In the genomic region with DNA sequence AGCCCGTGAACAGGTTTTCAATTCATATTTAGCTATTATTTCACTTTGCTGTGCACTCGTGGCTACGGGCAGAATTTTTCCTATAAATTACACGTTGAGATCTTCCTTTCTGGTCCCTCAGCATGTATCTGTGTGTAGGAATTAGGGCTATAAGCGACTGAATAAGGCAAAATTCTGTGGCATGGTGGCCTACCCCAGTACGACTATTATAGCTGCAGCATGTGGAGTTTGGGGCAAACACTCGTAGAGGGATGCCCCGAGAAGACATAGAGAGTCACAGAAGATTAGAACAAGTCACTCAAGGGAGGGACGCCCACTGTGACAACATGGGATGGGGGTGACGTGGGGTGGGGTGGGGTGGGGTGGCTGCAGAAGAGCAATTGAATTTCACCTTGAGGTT, we compare ENCODE assay signal across 23 mouse cellular contexts.
DNase-seq lines count a peak whose midpoint lies in the region; ATAC-seq and TF ChIP-seq lines count a peak whose summit lies in the region.
"Had no signal": no experiment of that assay in that cellular context is flagged by ENCODE, and none has a peak within 500 bp of the region (broad histone marks: within the 10 kb centered on the region; RNA-seq: fewer than 3 reads in every experiment).

No protein-coding gene starts in this region.

- no peaks in the 10 kb centered on the region for H3K9me3 ChIP-seq in kidney, embryonic 15.5 days (replicated peaks)
- H3K9me3 ChIP-seq in MEL (replicated peaks; ENCODE audit: insufficient read depth, low read length) = no peaks in the 10 kb centered on the region
- H3K9me3 ChIP-seq in intestine, postnatal 0 days (ENCODE audit: control insufficient read depth) = no peaks in the 10 kb centered on the region
- H3K9me3 ChIP-seq in liver, postnatal 0 days (ENCODE audit: low read length) = no peaks in the 10 kb centered on the region
- H3K9me3 ChIP-seq: embryonic facial prominence, embryonic 13.5 days; heart, embryonic 13.5 days; hindbrain, embryonic 12.5 days; limb, embryonic 15.5 days had no signal

- H3K9ac ChIP-seq in kidney, embryonic 15.5 days = no peak overlapping the region
- H3K9ac ChIP-seq in MEL (ENCODE audit: control insufficient read depth, low read depth, low read length, poor library complexity, severe bottlenecking) = peak overlapping the region; percentile 65
- H3K9ac ChIP-seq in intestine, postnatal 0 days (ENCODE audit: low read depth, low read length) = no peak overlapping the region
- no peak overlapping the region for H3K9ac ChIP-seq in liver, postnatal 0 days (replicated peaks)
- H3K9ac ChIP-seq: embryonic facial prominence, embryonic 13.5 days; heart, embryonic 13.5 days; hindbrain, embryonic 12.5 days; limb, embryonic 15.5 days had no signal

- no peaks in the 10 kb centered on the region; the same call in 1 of the 2 replicates for H3K79me2 ChIP-seq in MEL (ENCODE audit: control insufficient read depth, insufficient read depth, low read length, poor library complexity)

- no peak for TF ChIP-seq EP300 in MEL (IDR thresholded peaks at IDR 0.05; ENCODE audit: low read depth in 1 of 2, low read length in 2 of 2)
- no peak for TF ChIP-seq EP300 in liver, postnatal 0 days (IDR thresholded peaks at IDR 0.05; ENCODE audit: low read depth)

- no peaks in the 10 kb centered on the region for H3K4me1 ChIP-seq in kidney, embryonic 15.5 days
- H3K4me1 ChIP-seq in MEL (ENCODE audit: control insufficient read depth in 1 of 2, insufficient read depth in 2 of 2, low read length in 2 of 2) = peaks cover 14 to 21% of the 10 kb centered on the region in 2 experiments
- no peaks in the 10 kb centered on the region for H3K4me1 ChIP-seq in intestine, postnatal 0 days (replicated peaks; ENCODE audit: control insufficient read depth, insufficient read depth, low read length)
- H3K4me1 ChIP-seq in liver, postnatal 0 days (ENCODE audit: insufficient read depth) = peaks cover 3% of the 10 kb centered on the region
- H3K4me1 ChIP-seq: embryonic facial prominence, embryonic 13.5 days; hindbrain, embryonic 12.5 days; limb, embryonic 15.5 days had no signal

- H3K4me3 ChIP-seq in kidney, embryonic 15.5 days (replicated peaks) = no peak overlapping the region
- H3K4me3 ChIP-seq in MEL (ENCODE audit: control insufficient read depth in 1 of 2, insufficient read depth in 1 of 2, low read depth in 2 of 2, low read length in 2 of 2) = peak overlapping the region; percentile 74 to 85
- H3K4me3 ChIP-seq in intestine, postnatal 0 days (ENCODE audit: low read depth, low read length) = no peak overlapping the region
- H3K4me3 ChIP-seq in liver, postnatal 0 days (ENCODE audit: low read depth, low read length) = no peak overlapping the region
- H3K4me3 ChIP-seq: embryonic facial prominence, embryonic 13.5 days; gastrocnemius, adult 2 months; heart, embryonic 13.5 days; hindbrain, embryonic 12.5 days; limb, embryonic 15.5 days had no signal

- intact Hi-C loops in gastrocnemius, postnatal 14 days (cut with DNase I; ENCODE audit: low total_unique reads) = no loop called here

- DNase-seq in kidney, postnatal 25 days = no peak
- no peak for DNase-seq in MEL (ENCODE audit: low read depth, low spot score)
- DNase-seq in liver, postnatal 0 days = no peak
- no peak for DNase-seq in gastrocnemius, postnatal 14 days
- no peak for DNase-seq in neural tube, embryonic 10.5 days (ENCODE audit: extremely low spot score, low spot score)
- DNase-seq: adrenal gland, adult 8-10 months; cerebellum, adult 2 months; cerebellum, postnatal 25 days; gastrocnemius, adult 2 months; heart, adult 18-20 months; heart, postnatal 14 days; kidney, adult 9 months; left cerebral cortex, postnatal 4 days had no signal

- no peaks in the 10 kb centered on the region for H3K27me3 ChIP-seq in kidney, embryonic 15.5 days
- H3K27me3 ChIP-seq in MEL (ENCODE audit: control insufficient read depth in 1 of 2, insufficient read depth in 2 of 2, low read length in 2 of 2) = no peaks in the 10 kb centered on the region
- H3K27me3 ChIP-seq in intestine, postnatal 0 days (replicated peaks; ENCODE audit: control insufficient read depth, insufficient read depth, low read length) = no peaks in the 10 kb centered on the region
- H3K27me3 ChIP-seq in liver, postnatal 0 days (ENCODE audit: insufficient read depth, low read length) = no peaks in the 10 kb centered on the region
- H3K27me3 ChIP-seq: embryonic facial prominence, embryonic 13.5 days; heart, embryonic 13.5 days; hindbrain, embryonic 12.5 days; limb, embryonic 15.5 days had no signal

- WGBS in kidney, embryonic 15.5 days = 63% methylated on average over 10 of the region's 10 CpGs
- 55% methylated on average over 10 of the region's 10 CpGs for WGBS in intestine, postnatal 0 days
- WGBS in liver, postnatal 0 days (ENCODE audit: insufficient replicate concordance) = 64% methylated on average over 10 of the region's 10 CpGs

- TF ChIP-seq CTCF in MEL (IDR thresholded peaks at IDR 0.05 in 2 of 3, conservative IDR thresholded peaks at IDR 0.05 in 1 of 3; ENCODE audit: control insufficient read depth in 1 of 3, insufficient read depth in 1 of 3, low read depth in 2 of 3, low read length in 3 of 3, poor library complexity in 1 of 3, severe bottlenecking in 1 of 3) = no peak
- TF ChIP-seq CTCF in intestine, postnatal 0 days (IDR thresholded peaks at IDR 0.05; ENCODE audit: low read depth) = no peak
- no peak for TF ChIP-seq CTCF in liver, postnatal 0 days (IDR thresholded peaks at IDR 0.05; ENCODE audit: low read depth)

- H3K36me3 ChIP-seq in kidney, embryonic 15.5 days = no peaks in the 10 kb centered on the region
- peaks cover 0 to 20% of the 10 kb centered on the region in 2 experiments; a peak in 2 of 4 replicates for H3K36me3 ChIP-seq in MEL (ENCODE audit: control insufficient read depth in 1 of 2, insufficient read depth in 2 of 2, low read length in 2 of 2)
- H3K36me3 ChIP-seq in intestine, postnatal 0 days (ENCODE audit: control insufficient read depth, insufficient read depth) = no peaks in the 10 kb centered on the region
- H3K36me3 ChIP-seq in liver, postnatal 0 days (replicated peaks; ENCODE audit: insufficient read depth, low read length) = no peaks in the 10 kb centered on the region
- H3K36me3 ChIP-seq: embryonic facial prominence, embryonic 13.5 days; heart, embryonic 13.5 days; hindbrain, embryonic 12.5 days; limb, embryonic 15.5 days had no signal

- no peak for TF ChIP-seq POLR2A in MEL (IDR thresholded peaks at IDR 0.05; ENCODE audit: control insufficient read depth in 1 of 2, insufficient read depth in 1 of 2, low read depth in 1 of 2, low read length in 2 of 2, poor library complexity in 1 of 2)

- no peak for TF ChIP-seq RAD21 in MEL (IDR thresholded peaks at IDR 0.05; ENCODE audit: low read depth, low read length)

- no peak for ATAC-seq in kidney, embryonic 15.5 days (replicated peaks; ENCODE audit: low FRiP score)
- peak; percentile 29; the same call in 1 of the 2 replicates for ATAC-seq in intestine, postnatal 0 days
- ATAC-seq in liver, postnatal 0 days = peak; percentile 17
- no peak for ATAC-seq in activated CD4-positive, CD25-positive, alpha-beta regulatory T cell, adult 4 months
- ATAC-seq: CD4-positive, CD25-positive, alpha-beta regulatory T cell, adult 4 months; forebrain, embryonic 14.5 days had no signal

- H3K4me2 ChIP-seq in kidney, embryonic 15.5 days = 0 out of 2 replicates have a peak overlapping the region, but pooled peaks have one; percentile 9
- H3K4me2 ChIP-seq in intestine, postnatal 0 days (replicated peaks; ENCODE audit: low read depth) = peak overlapping the region; percentile 30
- H3K4me2 ChIP-seq in liver, postnatal 0 days (ENCODE audit: low read depth, low read length) = peak overlapping the region; percentile 11; the same call in 1 of the 2 replicates
- H3K4me2 ChIP-seq: embryonic facial prominence, embryonic 13.5 days; heart, embryonic 13.5 days; hindbrain, embryonic 12.5 days; limb, embryonic 15.5 days; midbrain, embryonic 11.5 days had no signal

- no peak overlapping the region for H3K27ac ChIP-seq in kidney, embryonic 15.5 days
- H3K27ac ChIP-seq in MEL (ENCODE audit: control insufficient read depth, low read depth, low read length) = peak overlapping the region; percentile 72
- H3K27ac ChIP-seq in intestine, postnatal 0 days (ENCODE audit: low read depth, low read length) = no peak overlapping the region
- H3K27ac ChIP-seq in liver, postnatal 0 days (ENCODE audit: low read depth) = no peak overlapping the region
- H3K27ac ChIP-seq: embryonic facial prominence, embryonic 13.5 days; gastrocnemius, adult 2 months; heart, embryonic 13.5 days; hindbrain, embryonic 12.5 days; limb, embryonic 15.5 days had no signal

TF ChIP-seq in MEL, 35 proteins besides CTCF, POLR2A, EP300 and RAD21 (continues in another document):
- TF ChIP-seq ZKSCAN1 (IDR thresholded peaks at IDR 0.05; ENCODE audit: low read depth, low read length) = no peak
- no peak for TF ChIP-seq ZNF384 (IDR thresholded peaks at IDR 0.05; ENCODE audit: low read depth, low read length)
- no peak for TF ChIP-seq POLR2AphosphoS5 (IDR thresholded peaks at IDR 0.05; ENCODE audit: borderline replicate concordance, low read depth, low read length)
- TF ChIP-seq MXI1 (IDR thresholded peaks at IDR 0.05; ENCODE audit: low read depth, low read length) = peak; percentile 77
- no peak for TF ChIP-seq USF2 (IDR thresholded peaks at IDR 0.05; ENCODE audit: borderline replicate concordance in 1 of 2, insufficient read depth in 1 of 2, low read depth in 1 of 2, low read length in 2 of 2)
- no peak for TF ChIP-seq ELF1 (IDR thresholded peaks at IDR 0.05; ENCODE audit: low read depth, low read length)
- 0 out of 2 replicates have a peak, but pooled peaks have one; percentile 14 for TF ChIP-seq BHLHE40 (IDR thresholded peaks at IDR 0.05; ENCODE audit: borderline replicate concordance, low read depth, low read length)
- TF ChIP-seq JUND (IDR thresholded peaks at IDR 0.05; ENCODE audit: low read depth, low read length) = no peak
- TF ChIP-seq ZMIZ1 (IDR thresholded peaks at IDR 0.05; ENCODE audit: low read depth, low read length) = no peak
- TF ChIP-seq NRF1 (IDR thresholded peaks at IDR 0.05; ENCODE audit: insufficient read depth, low read depth, low read length, poor library complexity, severe bottlenecking) = no peak
- TF ChIP-seq USF1 (IDR thresholded peaks at IDR 0.05; ENCODE audit: low read depth, low read length) = no peak
- no peak; the same call in 1 of the 2 replicates for TF ChIP-seq SIN3A (IDR thresholded peaks at IDR 0.05; ENCODE audit: low read length)
- TF ChIP-seq ZC3H11A (IDR thresholded peaks at IDR 0.05; ENCODE audit: low read depth, low read length) = no peak
- no peak for TF ChIP-seq MAZ (IDR thresholded peaks at IDR 0.05; ENCODE audit: low read depth, low read length)
- no peak for TF ChIP-seq MYB (IDR thresholded peaks at IDR 0.05; ENCODE audit: low read depth, low read length)
- no peak for TF ChIP-seq RCOR1 (IDR thresholded peaks at IDR 0.05; ENCODE audit: low read depth, low read length)
- TF ChIP-seq MAX (IDR thresholded peaks at IDR 0.05; ENCODE audit: low read length) = no peak
- TF ChIP-seq POLR2AphosphoS2 (IDR thresholded peaks at IDR 0.05; ENCODE audit: low read length) = peak; percentile 62; the same call in 1 of the 2 replicates
- TF ChIP-seq E2F4 (IDR thresholded peaks at IDR 0.05; ENCODE audit: borderline replicate concordance, low read depth, low read length) = no peak

Comparison
In these comparisons a context has a peak if more than half of its experiments do, and no peak if none do; other contexts are left out.
1. ATAC-seq: peak in intestine, postnatal 0 days (single experiment) and liver, postnatal 0 days (single experiment); none in kidney, embryonic 15.5 days (single experiment) and activated CD4-positive, CD25-positive, alpha-beta regulatory T cell, adult 4 months (single experiment).
2. H3K4me3 ChIP-seq: peak in MEL (2 of 2); none in kidney, embryonic 15.5 days (single experiment), intestine, postnatal 0 days (single experiment) and liver, postnatal 0 days (single experiment).
3. Peak in every context shown above with its lines, with median percentiles within 50 percentile points of each other: H3K4me2 ChIP-seq.